Mouse (Mus musculus) limb, embryonic 11.5 days (tissue): ENCODE results near the gene Fnip2. TPM values are rescaled to one million over a fixed set of nuclear protein-coding genes. Genes with fewer than 3 reads are reported as not detected.

Source experiments
- ATAC-seq: fragments of 200-750 bp; cut with Nextera tagmentation; 2 replicates; pipeline ENCODE4 v1.8.0; 2017; ENCODE audit warnings: low read depth; ENCODE audit not compliant: insufficient number of reproducible peaks, low FRiP score, low TSS enrichment
- DNase-seq: peaks from one replicate; pipeline ENCODE4 v3.0.0-alpha.2; 2015; ENCODE audit warnings: low spot score
- H3K27ac ChIP-seq: fragments of 300-500 bp; sonication (generic); replicated peaks from 2 replicates; pipeline ENCODE4 v1.5.1; 2014; ENCODE audit warnings: low read depth, mild to moderate bottlenecking, low read length
- H3K27me3 ChIP-seq: fragments of 300-500 bp; sonication (generic); 2 replicates; pipeline ENCODE4 v1.6.1; 2014; ENCODE audit warnings: mild to moderate bottlenecking, low read length, mixed read lengths; ENCODE audit not compliant: control insufficient read depth, insufficient read depth
- H3K36me3 ChIP-seq: fragments of 300-500 bp; sonication (generic); 2 replicates; pipeline ENCODE4 v1.6.1; 2014; ENCODE audit warnings: mild to moderate bottlenecking, low read length, moderate library complexity, mixed read lengths; ENCODE audit not compliant: control insufficient read depth, insufficient read depth
- H3K4me1 ChIP-seq: fragments of 300-500 bp; sonication (generic); 2 replicates; pipeline ENCODE4 v1.6.1; 2014; ENCODE audit warnings: low read length, mixed read lengths; ENCODE audit not compliant: control insufficient read depth, insufficient read depth
- H3K4me2 ChIP-seq: fragments of 300-500 bp; sonication (generic); 2 replicates; pipeline ENCODE4 v1.6.1; 2014; ENCODE audit warnings: low read depth, mild to moderate bottlenecking, moderate library complexity; ENCODE audit not compliant: severe bottlenecking
- H3K4me3 ChIP-seq: fragments of 300-500 bp; sonication (generic); 2 replicates; pipeline ENCODE4 v1.5.1; 2014; ENCODE audit warnings: low read depth, low read length
- H3K9ac ChIP-seq: fragments of 300-500 bp; sonication (generic); 2 replicates; pipeline ENCODE4 v1.6.1; 2014; ENCODE audit warnings: mild to moderate bottlenecking, low read length
- H3K9me3 ChIP-seq: fragments of 300-500 bp; sonication (generic); 2 replicates; pipeline ENCODE4 v1.6.1; 2016; ENCODE audit warnings: low read length; ENCODE audit not compliant: control insufficient read depth
- WGBS: fragments of 180-500 bp; shearing (Covaris S2); extraction: QIAGEN DNeasy Blood & Tissue Kit; methylation state at CpG from one replicate; pipeline ENCODE4 v1.1.7; 2014; 5-methylcytosine and 5-hydroxymethylcytosine counted together
- polyA plus RNA-seq: library from polyadenylated mRNA; unstranded; fragments of >200 nt; fragmentation: Nextera tagmentation; extraction: Ambion mirVana; gene quantifications from 2 replicates; pipeline ENCODE4 v1.2.1, GENCODE M21; 2014

The Fnip2 gene
- polyA plus RNA-seq, 1 experiment from 2014 or later = 5.1 TPM

DNA sequence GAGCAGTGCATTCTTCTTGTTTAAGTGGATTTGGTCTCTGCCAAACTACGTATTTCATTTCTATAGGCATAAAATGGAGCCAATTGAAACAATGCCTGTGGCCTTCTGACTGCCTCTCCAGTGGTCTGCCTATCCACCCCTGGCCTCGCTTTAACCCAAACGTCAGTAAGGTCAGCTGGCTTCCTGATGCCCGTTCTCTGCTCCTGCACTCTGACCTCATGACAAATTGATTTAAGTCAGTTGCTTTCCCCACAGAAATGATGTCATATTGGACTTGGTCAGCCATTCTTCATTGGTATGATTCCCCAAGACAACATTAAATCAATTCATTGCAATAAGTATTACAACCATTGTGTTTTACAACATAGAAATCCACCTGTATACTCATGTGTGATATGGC, 159.1 kb downstream of the Fnip2 start:
- H3K9me3 ChIP-seq = no peaks in the 10 kb centered on the region
- 28% methylated on average over 4 of the region's 4 CpGs for WGBS
- no peaks in the 10 kb centered on the region for H3K36me3 ChIP-seq
- peaks cover 4% of the 10 kb centered on the region; the same call in 1 of the 2 replicates for H3K4me1 ChIP-seq
- no peak overlapping the region for H3K4me2 ChIP-seq
- H3K27me3 ChIP-seq = no peaks in the 10 kb centered on the region
- DNase-seq = no peak
- no peak for ATAC-seq
- H3K4me3 ChIP-seq = no peak overlapping the region
- no peak overlapping the region for H3K27ac ChIP-seq
- no peak overlapping the region for H3K9ac ChIP-seq

Other genes starting within 250 kb of the Fnip2 start
- 0.11 TPM in 1 of 2 replicates, not detected in the other for gene Gm17359, start 231.1 kb downstream of the Fnip2 start, polyA plus RNA-seq
- 237 and 250 TPM in 2 replicates for gene Ppid, start 23.5 kb upstream of the Fnip2 start, polyA plus RNA-seq
- 36.9 and 38.9 TPM in 2 replicates for gene 4930579G24Rik, start 61.3 kb upstream of the Fnip2 start, polyA plus RNA-seq
- 46.6 and 47.1 TPM in 2 replicates for gene Etfdh, start 61.7 kb upstream of the Fnip2 start, polyA plus RNA-seq
- gene Rxfp1, start 170.1 kb upstream of the Fnip2 start, polyA plus RNA-seq = 0.35 and 0.49 TPM in 2 replicates